Mouse (Mus musculus) layer of hippocampus, adult 11-12 months (tissue): ENCODE results near the gene Lekr1.

ENCODE experiments used
- DNase-seq: peaks from one replicate; pipeline ENCODE4 v3.0.0; 2022; ENCODE audit warnings: low spot score

Gene Lekr1

GRCm38 (mm10) chr3:65832398-65832797 is 166.4 kb downstream of the Lekr1 start:
- no peak for DNase-seq

GRCm38 (mm10) chr3:65836435-65836834 is 170.4 kb downstream of the Lekr1 start:
- no peak for DNase-seq

- DNase-seq, result no peak
These were observed 173.6 kb downstream of the Lekr1 start for GRCm38 (mm10) chr3:65839664-65840063.

- DNase-seq, result no peak
These were observed 175.1 kb downstream of the Lekr1 start for GRCm38 (mm10) chr3:65841175-65841574.

GRCm38 (mm10) chr3:65842515-65843184 is 176.6 kb downstream of the Lekr1 start:
- no peak for DNase-seq

- no peak for DNase-seq
These were observed 177.1 kb downstream of the Lekr1 start for GRCm38 (mm10) chr3:65843185-65843552.

- no peak for DNase-seq
These were observed 178.3 kb downstream of the Lekr1 start for GRCm38 (mm10) chr3:65844302-65844701.

- no peak for DNase-seq
These were observed 179.0 kb downstream of the Lekr1 start for GRCm38 (mm10) chr3:65844851-65845552.

GRCm38 (mm10) chr3:65847158-65847787 is 181.2 kb downstream of the Lekr1 start:
- DNase-seq, result no peak

- DNase-seq, result no peak
These were observed 187.7 kb downstream of the Lekr1 start for GRCm38 (mm10) chr3:65853746-65854145.

GRCm38 (mm10) chr3:65855521-65855920 is 189.5 kb downstream of the Lekr1 start:
- DNase-seq, result no peak

GRCm38 (mm10) chr3:65858118-65858517 is 192.1 kb downstream of the Lekr1 start:
- DNase-seq, result no peak

GRCm38 (mm10) chr3:65858741-65859348 is 192.8 kb downstream of the Lekr1 start:
- DNase-seq, result no peak

- no peak for DNase-seq
These were observed 193.7 kb downstream of the Lekr1 start for GRCm38 (mm10) chr3:65859750-65860149.

GRCm38 (mm10) chr3:65860903-65861302 is 194.9 kb downstream of the Lekr1 start:
- no peak for DNase-seq

GRCm38 (mm10) chr3:65861471-65861881 is 195.4 kb downstream of the Lekr1 start:
- DNase-seq, result no peak

GRCm38 (mm10) chr3:65863297-65863696 is 197.3 kb downstream of the Lekr1 start:
- DNase-seq, result peak; percentile 86

GRCm38 (mm10) chr3:65863762-65864377 is 197.8 kb downstream of the Lekr1 start:
- DNase-seq, result peak; percentile 19

GRCm38 (mm10) chr3:65868931-65869330 is 202.9 kb downstream of the Lekr1 start:
- DNase-seq, result peak; percentile 60

GRCm38 (mm10) chr3:65869724-65870123 is 203.7 kb downstream of the Lekr1 start:
- no peak for DNase-seq

- DNase-seq, result peak; percentile 35
These were observed 205.2 kb downstream of the Lekr1 start for GRCm38 (mm10) chr3:65871188-65871603.

- no peak for DNase-seq
These were observed 205.7 kb downstream of the Lekr1 start for GRCm38 (mm10) chr3:65871609-65872272.
